Mouse (Mus musculus) thymus, postnatal 25 days (tissue): ENCODE results near the gene Olfr794.

Source experiments
- DNase-seq: peaks from one replicate; pipeline ENCODE4 v3.0.0; 2022

The Olfr794 gene

DNA sequence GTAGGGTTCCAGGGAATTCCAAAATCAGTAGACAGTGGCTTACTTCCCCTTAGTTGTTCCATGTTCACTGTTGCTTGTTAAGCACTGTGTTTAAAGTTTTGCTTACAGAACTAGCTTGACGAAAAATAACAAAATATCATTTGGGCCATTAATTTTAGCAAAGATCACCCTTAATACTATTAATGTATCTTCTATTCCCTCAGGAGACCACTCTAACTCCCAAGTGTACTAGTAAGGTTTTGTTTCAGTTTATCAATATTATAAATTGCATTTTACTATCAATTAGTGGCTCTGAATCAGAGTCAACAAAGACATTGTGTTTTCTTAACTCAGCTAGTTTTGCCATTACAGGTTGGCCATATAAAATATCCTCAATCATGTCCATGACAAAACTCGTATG lies at the start of gene Olfr794:
TSS of gene Olfr794 (plus strand) at position 301 of the 400 bp plus-strand sequence.
- no peak for DNase-seq

- DNase-seq, result no peak
Observed at GRCm38 (mm10) chr10:129521492-129521891, 46.0 kb upstream of the Olfr794 start, which contains the start of gene Olfr791. Olfr791 (plus strand) TSS chr10:129521792.

- no peak for DNase-seq
Observed at GRCm38 (mm10) chr10:129538862-129539261, 28.6 kb upstream of the Olfr794 start, which contains the start of gene Olfr792. Olfr792 (plus strand) TSS chr10:129539162.

DNA sequence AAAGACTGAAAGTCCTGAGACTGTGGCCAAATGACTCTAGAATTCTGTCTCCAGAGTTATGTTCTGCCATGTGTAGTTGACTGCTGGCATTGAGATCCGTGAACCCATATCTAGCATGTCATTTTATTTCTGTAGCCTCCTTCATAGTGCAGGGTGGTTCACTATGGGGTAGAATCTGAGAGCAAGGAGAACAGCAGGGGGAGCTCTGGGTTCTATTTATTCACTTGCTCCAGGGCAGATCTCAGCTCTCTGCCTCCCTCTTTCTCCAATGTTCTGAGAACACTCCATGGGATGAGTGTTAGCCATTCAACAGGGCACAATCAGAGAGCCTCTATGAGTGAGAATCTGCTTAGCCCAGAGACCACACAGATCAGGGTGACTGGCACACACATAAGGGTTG lies 18.1 kb upstream of the Olfr794 start:
- DNase-seq, result no peak

GRCm38 (mm10) chr10:129577066-129577465 lies 9.6 kb downstream of the Olfr794 start:
- no peak for DNase-seq

- no peak for DNase-seq
Observed at GRCm38 (mm10) chr10:129612470-129612869, 45.0 kb downstream of the Olfr794 start, which contains the start of gene Olfr796. Olfr796 (minus strand) TSS chr10:129612570.

GRCm38 (mm10) chr10:129621724-129622123 lies 54.3 kb downstream of the Olfr794 start:
- no peak for DNase-seq
